Mouse (Mus musculus): ENCODE results near the gene Krt25. TPM values are rescaled to one million over a fixed set of nuclear protein-coding genes. Genes with fewer than 3 reads are reported as not detected.

Krt25 gene
- polyA plus RNA-seq, 1 experiment from 2014 or later, result not detected

DNA sequence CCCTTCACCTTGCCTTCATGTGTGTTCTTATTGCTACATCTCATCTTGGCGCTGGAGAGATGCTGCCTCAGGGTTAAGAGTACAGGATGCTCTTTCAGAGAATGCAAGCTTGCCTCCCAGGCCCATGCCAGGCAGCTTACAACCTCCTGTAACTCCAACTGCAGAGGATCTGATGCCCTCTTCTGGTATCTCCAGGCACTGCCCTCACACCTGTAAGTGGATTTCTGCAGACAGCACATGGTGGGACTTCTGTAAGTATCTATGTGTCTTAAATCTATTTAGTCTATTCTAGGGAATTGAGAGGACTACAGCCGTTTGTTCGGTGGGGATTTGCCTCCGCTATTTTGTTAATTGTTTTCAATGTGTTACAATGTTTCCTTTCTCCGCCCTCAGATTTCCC is 29.9 kb downstream of the Krt25 start:
- ATAC-seq (replicated peaks; ENCODE audit: insufficient number of reproducible peaks, low FRiP score, low TSS enrichment), result no peak
- Histone ChIP-seq H3K27me3 (ENCODE audit: control insufficient read depth, insufficient read depth, low read length) (no peaks in the 10 kb centered on the region), H3K4me2 (no peak overlapping the region), H3K4me3 (ENCODE audit: low read depth, low read length) (no peak overlapping the region), H3K27ac (ENCODE audit: low read depth, low read length) (no peak overlapping the region), H3K36me3 (ENCODE audit: control insufficient read depth, insufficient read depth, low read length) (no peaks in the 10 kb centered on the region), H3K9me3 (replicated peaks; ENCODE audit: control insufficient read depth, low read length) (no peaks in the 10 kb centered on the region), H3K4me1 (ENCODE audit: control insufficient read depth, insufficient read depth, low read length) (no peaks in the 10 kb centered on the region), H3K9ac (ENCODE audit: low read depth, low read length) (no peak overlapping the region)
- WGBS (ENCODE audit: insufficient replicate concordance), result 59% methylated on average over 5 of the region's 5 CpGs

DNA sequence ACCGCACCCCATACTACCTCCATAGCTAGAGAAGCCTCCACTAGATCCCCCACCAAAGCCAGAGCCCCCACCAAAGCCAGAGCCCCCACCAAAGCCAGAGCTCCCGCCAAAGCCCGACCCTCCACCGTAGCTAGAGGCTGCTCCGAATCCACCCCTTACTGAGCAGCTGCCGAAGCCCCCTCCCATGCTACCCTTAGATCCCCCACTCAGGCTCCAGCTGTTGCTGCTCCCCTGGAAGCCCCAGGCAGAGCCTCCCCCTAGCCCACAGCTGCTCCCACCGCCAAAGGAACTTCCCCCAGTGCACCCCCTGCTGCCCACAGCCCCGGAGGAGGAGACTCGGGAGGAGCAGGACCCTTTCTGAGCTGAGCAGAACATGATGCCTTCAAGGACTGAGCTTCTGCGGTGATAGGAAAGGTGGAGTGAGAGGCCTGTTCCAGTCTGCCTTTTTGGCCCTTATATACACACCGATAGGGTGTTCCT is 37.9 kb downstream of the Krt25 start, which contains the start of gene Krt24:
TSS of gene Krt24 (minus strand) at position 430 of the 480 bp plus-strand sequence.
- no peak within 1 kb of the TSS for H3K9ac ChIP-seq (ENCODE audit: low read depth, low read length)
- no peaks in the 10 kb centered on the region for H3K36me3 ChIP-seq (ENCODE audit: control insufficient read depth, insufficient read depth, low read length)
- H3K4me1 ChIP-seq (ENCODE audit: control insufficient read depth, insufficient read depth, low read length), result no peaks in the 10 kb centered on the region
- H3K27me3 ChIP-seq (ENCODE audit: control insufficient read depth, insufficient read depth, low read length), result no peaks in the 10 kb centered on the region
- H3K27ac ChIP-seq (ENCODE audit: low read depth, low read length), result no peak within 1 kb of the TSS
- ATAC-seq (replicated peaks; ENCODE audit: insufficient number of reproducible peaks, low FRiP score, low TSS enrichment), result no peak
- no peaks in the 10 kb centered on the region for H3K9me3 ChIP-seq (replicated peaks; ENCODE audit: control insufficient read depth, low read length)
- WGBS (ENCODE audit: insufficient replicate concordance), result 38% methylated on average over 11 of the region's 11 CpGs
- no peak within 1 kb of the TSS for H3K4me3 ChIP-seq (ENCODE audit: low read depth, low read length)
- H3K4me2 ChIP-seq, result no peak within 1 kb of the TSS

DNA sequence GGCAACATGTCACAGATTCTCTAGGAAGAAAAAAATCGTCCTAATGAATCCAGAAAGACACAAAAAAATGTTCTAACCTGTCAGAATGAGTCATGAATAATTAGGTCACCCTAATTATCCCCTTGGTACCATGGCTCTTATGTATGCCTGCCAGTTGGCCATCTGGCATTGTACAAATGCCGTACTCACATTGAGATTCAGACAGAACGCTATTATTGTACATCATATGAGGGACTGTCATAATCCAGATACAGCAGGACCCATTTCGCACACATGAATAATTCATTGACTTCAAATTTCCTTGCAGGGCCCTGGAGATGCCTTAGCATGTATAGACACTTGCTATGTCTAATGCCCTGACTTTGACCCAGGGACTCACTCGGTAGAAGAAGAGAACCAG is 38.7 kb downstream of the Krt25 start:
- no peaks in the 10 kb centered on the region for H3K27me3 ChIP-seq (ENCODE audit: control insufficient read depth, insufficient read depth, low read length)
- H3K36me3 ChIP-seq (ENCODE audit: control insufficient read depth, insufficient read depth, low read length), result no peaks in the 10 kb centered on the region
- H3K9ac ChIP-seq (ENCODE audit: low read depth, low read length), result no peak overlapping the region
- H3K4me2 ChIP-seq, result no peak overlapping the region
- no peak overlapping the region for H3K27ac ChIP-seq (ENCODE audit: low read depth, low read length)
- 80% methylated on average over 5 of the region's 5 CpGs for WGBS (ENCODE audit: insufficient replicate concordance)
- no peak overlapping the region for H3K4me3 ChIP-seq (ENCODE audit: low read depth, low read length)
- no peak for ATAC-seq (replicated peaks; ENCODE audit: insufficient number of reproducible peaks, low FRiP score, low TSS enrichment)
- no peaks in the 10 kb centered on the region for H3K9me3 ChIP-seq (replicated peaks; ENCODE audit: control insufficient read depth, low read length)
- H3K4me1 ChIP-seq (ENCODE audit: control insufficient read depth, insufficient read depth, low read length), result no peaks in the 10 kb centered on the region

DNA sequence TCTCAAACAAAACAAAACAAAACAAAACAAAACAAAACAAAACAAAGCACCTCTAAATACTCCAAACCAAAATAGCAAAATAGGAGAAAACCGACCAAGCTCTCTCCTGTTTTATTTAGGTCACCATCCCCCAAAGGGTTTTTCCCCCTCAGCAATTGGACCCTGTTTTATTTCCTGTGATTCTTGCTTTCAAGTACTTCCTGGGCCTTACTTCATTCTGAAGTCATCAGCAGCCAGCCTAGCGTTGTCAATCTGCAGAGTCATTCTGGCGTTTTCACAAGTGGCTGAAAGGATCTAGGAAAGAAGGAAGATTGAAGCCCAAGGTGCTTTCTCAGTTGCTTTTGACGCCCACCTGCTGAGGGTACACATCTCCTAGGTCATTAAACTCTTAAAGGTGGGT is 39.4 kb downstream of the Krt25 start:
- H3K4me1 ChIP-seq (ENCODE audit: control insufficient read depth, insufficient read depth, low read length), result no peaks in the 10 kb centered on the region
- no peaks in the 10 kb centered on the region for H3K9me3 ChIP-seq (replicated peaks; ENCODE audit: control insufficient read depth, low read length)
- no peaks in the 10 kb centered on the region for H3K36me3 ChIP-seq (ENCODE audit: control insufficient read depth, insufficient read depth, low read length)
- H3K4me2 ChIP-seq, result no peak overlapping the region
- no peak overlapping the region for H3K9ac ChIP-seq (ENCODE audit: low read depth, low read length)
- H3K27ac ChIP-seq (ENCODE audit: low read depth, low read length), result no peak overlapping the region
- 42% methylated on average over 4 of the region's 4 CpGs for WGBS (ENCODE audit: insufficient replicate concordance)
- no peak for ATAC-seq (replicated peaks; ENCODE audit: insufficient number of reproducible peaks, low FRiP score, low TSS enrichment)
- no peaks in the 10 kb centered on the region for H3K27me3 ChIP-seq (ENCODE audit: control insufficient read depth, insufficient read depth, low read length)
- H3K4me3 ChIP-seq (ENCODE audit: low read depth, low read length), result no peak overlapping the region

DNA sequence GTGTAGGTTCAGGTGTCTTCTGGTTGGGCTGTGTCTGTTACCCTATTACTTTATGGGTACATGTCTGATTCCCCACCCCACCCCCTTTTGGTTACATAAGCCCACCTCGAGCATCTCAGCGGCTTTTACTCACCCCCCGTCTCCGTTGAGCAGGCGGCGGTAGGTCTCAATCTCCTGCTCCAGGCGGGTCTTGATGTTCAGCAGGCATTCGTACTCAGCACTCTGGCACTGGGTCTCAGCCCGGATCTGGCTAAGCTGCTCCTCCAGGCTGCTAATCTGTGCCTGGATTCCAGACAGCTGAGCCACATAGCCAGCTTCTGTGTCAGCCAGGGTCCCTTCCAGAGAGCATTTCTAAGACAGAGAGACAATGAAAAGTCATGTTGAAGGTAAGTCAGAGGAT is 41.6 kb downstream of the Krt25 start:
- H3K9me3 ChIP-seq (replicated peaks; ENCODE audit: control insufficient read depth, low read length), result no peaks in the 10 kb centered on the region
- 46% methylated on average over 9 of the region's 9 CpGs for WGBS (ENCODE audit: insufficient replicate concordance)
- H3K36me3 ChIP-seq (ENCODE audit: control insufficient read depth, insufficient read depth, low read length), result no peaks in the 10 kb centered on the region
- no peak overlapping the region for H3K9ac ChIP-seq (ENCODE audit: low read depth, low read length)
- no peak overlapping the region for H3K27ac ChIP-seq (ENCODE audit: low read depth, low read length)
- ATAC-seq (replicated peaks; ENCODE audit: insufficient number of reproducible peaks, low FRiP score, low TSS enrichment), result no peak
- H3K27me3 ChIP-seq (ENCODE audit: control insufficient read depth, insufficient read depth, low read length), result no peaks in the 10 kb centered on the region
- no peak overlapping the region for H3K4me2 ChIP-seq
- no peak overlapping the region for H3K4me3 ChIP-seq (ENCODE audit: low read depth, low read length)
- no peaks in the 10 kb centered on the region for H3K4me1 ChIP-seq (ENCODE audit: control insufficient read depth, insufficient read depth, low read length)

DNA sequence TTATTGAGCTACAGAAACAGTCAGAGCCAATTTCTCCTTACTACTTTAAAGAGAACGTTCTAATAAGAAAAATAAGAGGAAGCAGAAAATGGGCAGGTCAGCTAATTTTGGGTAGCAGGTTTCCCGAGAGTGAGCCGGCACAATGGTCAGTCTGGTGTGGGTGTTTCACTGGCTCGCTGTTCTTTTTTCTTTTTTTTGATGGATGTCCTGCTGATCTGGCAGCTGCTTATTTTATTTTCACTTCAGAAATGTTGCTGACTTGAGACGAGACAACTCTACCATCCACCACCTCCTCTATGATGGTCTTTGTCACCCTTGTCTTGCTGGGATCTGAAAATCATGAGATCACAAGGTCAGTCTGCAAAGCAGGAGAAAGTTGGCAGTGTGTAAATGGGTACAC is 42.8 kb downstream of the Krt25 start:
- 72% methylated on average over 5 of the region's 5 CpGs for WGBS (ENCODE audit: insufficient replicate concordance)
- Histone ChIP-seq H3K9me3 (replicated peaks; ENCODE audit: control insufficient read depth, low read length) (no peaks in the 10 kb centered on the region), H3K27ac (ENCODE audit: low read depth, low read length) (no peak overlapping the region), H3K9ac (ENCODE audit: low read depth, low read length) (no peak overlapping the region), H3K4me1 (ENCODE audit: control insufficient read depth, insufficient read depth, low read length) (no peaks in the 10 kb centered on the region), H3K4me3 (ENCODE audit: low read depth, low read length) (no peak overlapping the region), H3K4me2 (no peak overlapping the region), H3K27me3 (ENCODE audit: control insufficient read depth, insufficient read depth, low read length) (no peaks in the 10 kb centered on the region), H3K36me3 (ENCODE audit: control insufficient read depth, insufficient read depth, low read length) (no peaks in the 10 kb centered on the region)
- ATAC-seq (replicated peaks; ENCODE audit: insufficient number of reproducible peaks, low FRiP score, low TSS enrichment), result no peak

DNA sequence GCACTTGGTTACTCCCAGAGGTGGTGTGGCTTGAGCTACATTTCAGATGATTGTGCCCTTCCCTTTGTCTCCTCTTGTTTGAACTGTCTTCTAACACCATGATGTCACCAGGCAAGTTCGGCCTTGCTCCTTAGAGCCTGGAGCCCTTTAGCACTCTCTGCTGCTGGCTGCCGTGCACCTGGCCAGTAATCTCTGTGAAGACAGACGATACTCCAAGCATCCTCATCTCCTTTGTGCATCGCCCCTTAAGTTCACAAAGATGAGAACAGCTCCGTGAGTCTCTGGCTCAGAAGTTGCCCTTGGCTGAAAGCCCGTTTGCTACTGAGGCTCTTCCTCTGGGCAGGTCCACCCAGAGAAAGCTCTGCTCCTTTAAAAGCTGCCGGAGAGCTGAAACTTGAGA is 46.0 kb downstream of the Krt25 start:
- no peaks in the 10 kb centered on the region for H3K9me3 ChIP-seq (replicated peaks; ENCODE audit: control insufficient read depth, low read length)
- no peak overlapping the region for H3K4me3 ChIP-seq (ENCODE audit: low read depth, low read length)
- H3K27me3 ChIP-seq (ENCODE audit: control insufficient read depth, insufficient read depth, low read length), result no peaks in the 10 kb centered on the region
- no peak overlapping the region for H3K9ac ChIP-seq (ENCODE audit: low read depth, low read length)
- no peaks in the 10 kb centered on the region for H3K4me1 ChIP-seq (ENCODE audit: control insufficient read depth, insufficient read depth, low read length)
- ATAC-seq (replicated peaks; ENCODE audit: insufficient number of reproducible peaks, low FRiP score, low TSS enrichment), result no peak
- 56% methylated on average over 7 of the region's 7 CpGs for WGBS (ENCODE audit: insufficient replicate concordance)
- H3K4me2 ChIP-seq, result no peak overlapping the region
- H3K27ac ChIP-seq (ENCODE audit: low read depth, low read length), result no peak overlapping the region
- no peaks in the 10 kb centered on the region for H3K36me3 ChIP-seq (ENCODE audit: control insufficient read depth, insufficient read depth, low read length)

DNA sequence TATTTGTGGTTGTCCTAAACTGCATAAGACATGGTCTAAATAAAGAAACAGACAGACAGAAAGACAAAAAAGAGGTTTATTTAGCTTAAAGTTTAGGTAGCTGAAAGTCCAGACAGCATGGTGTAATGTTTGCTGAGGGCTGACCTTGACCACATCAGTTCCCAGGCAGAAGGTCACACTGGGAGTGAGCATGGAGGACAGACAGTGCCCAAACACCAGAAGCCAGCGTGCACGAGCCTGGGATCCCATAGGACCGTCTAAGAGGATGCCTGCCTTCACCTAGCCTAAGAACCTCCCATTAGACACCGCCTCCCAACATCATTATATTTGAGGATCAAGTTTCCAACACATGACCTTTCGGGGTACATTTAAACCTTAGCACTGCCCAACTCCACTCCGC is 47.1 kb downstream of the Krt25 start:
- no peaks in the 10 kb centered on the region for H3K27me3 ChIP-seq (ENCODE audit: control insufficient read depth, insufficient read depth, low read length)
- no peak overlapping the region for H3K4me2 ChIP-seq
- 57% methylated on average over 6 of the region's 6 CpGs for WGBS (ENCODE audit: insufficient replicate concordance)
- no peaks in the 10 kb centered on the region for H3K36me3 ChIP-seq (ENCODE audit: control insufficient read depth, insufficient read depth, low read length)
- H3K4me3 ChIP-seq (ENCODE audit: low read depth, low read length), result no peak overlapping the region
- no peak overlapping the region for H3K27ac ChIP-seq (ENCODE audit: low read depth, low read length)
- H3K4me1 ChIP-seq (ENCODE audit: control insufficient read depth, insufficient read depth, low read length), result no peaks in the 10 kb centered on the region
- H3K9me3 ChIP-seq (replicated peaks; ENCODE audit: control insufficient read depth, low read length), result no peaks in the 10 kb centered on the region
- no peak overlapping the region for H3K9ac ChIP-seq (ENCODE audit: low read depth, low read length)
- ATAC-seq (replicated peaks; ENCODE audit: insufficient number of reproducible peaks, low FRiP score, low TSS enrichment), result no peak

DNA sequence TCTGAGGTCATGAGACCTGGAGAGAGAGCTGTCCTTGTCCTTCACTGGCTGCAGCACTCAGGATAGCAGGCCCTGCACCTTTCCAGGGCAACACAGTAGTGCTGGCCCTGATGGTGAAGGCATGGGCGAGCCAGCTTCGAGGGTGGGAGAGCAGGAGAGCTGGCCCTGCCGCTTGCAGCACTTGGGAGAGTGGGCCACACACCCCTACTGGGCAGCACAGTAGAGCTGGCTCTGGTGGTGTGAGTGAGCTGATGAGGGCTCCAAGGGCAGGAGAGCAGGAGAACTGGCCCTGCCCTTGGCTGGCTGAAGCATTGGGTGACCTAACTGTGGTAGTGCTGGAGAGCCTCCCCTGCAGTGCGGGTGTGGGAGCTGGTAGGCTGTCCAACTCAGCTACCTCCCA is 50.0 kb downstream of the Krt25 start:
- ATAC-seq (replicated peaks; ENCODE audit: insufficient number of reproducible peaks, low FRiP score, low TSS enrichment), result no peak
- Histone ChIP-seq H3K27ac (ENCODE audit: low read depth, low read length) (no peak overlapping the region), H3K4me3 (ENCODE audit: low read depth, low read length) (no peak overlapping the region), H3K9me3 (replicated peaks; ENCODE audit: control insufficient read depth, low read length) (no peaks in the 10 kb centered on the region), H3K9ac (ENCODE audit: low read depth, low read length) (no peak overlapping the region), H3K4me2 (no peak overlapping the region), H3K27me3 (ENCODE audit: control insufficient read depth, insufficient read depth, low read length) (no peaks in the 10 kb centered on the region), H3K36me3 (ENCODE audit: control insufficient read depth, insufficient read depth, low read length) (no peaks in the 10 kb centered on the region), H3K4me1 (ENCODE audit: control insufficient read depth, insufficient read depth, low read length) (no peaks in the 10 kb centered on the region)
- WGBS (ENCODE audit: insufficient replicate concordance), result 70% methylated on average over 4 of the region's 4 CpGs
